Mouse (Mus musculus) CH12.LX (cell line): ENCODE measurements at regions not wholly inside any gene's neighbourhood (a gene's known extent, or its start where the extent isn't known, plus 50 kb on each side); places are given as distances from the start of the nearest gene placed in this dataset.

Experiments
- DNase-seq: peaks from one replicate; pipeline ENCODE4 v3.0.0-alpha.2; 2013; ENCODE audit errors: extremely low read depth
- H3K27ac ChIP-seq: 2 replicates; pipeline ENCODE4 v1.5.1; 2012; ENCODE audit warnings: low read depth, mild to moderate bottlenecking, control low read depth, moderate library complexity; ENCODE audit not compliant: insufficient read depth
- H3K27me3 ChIP-seq: replicated peaks from 2 replicates; pipeline ENCODE3; 2012; ENCODE audit warnings: inconsistent platforms
- H3K36me3 ChIP-seq, 2 experiments: replicated peaks in 1 of 2; 2 replicates each; pipeline versions ENCODE3 to v1.6.1; 2012; ENCODE audit warnings: inconsistent platforms in 1 of 2, low read length in 1 of 2, mild to moderate bottlenecking in 1 of 2, mixed read lengths in 1 of 2, moderate library complexity in 1 of 2; ENCODE audit not compliant: control insufficient read depth in 1 of 2, insufficient read depth in 1 of 2
- H3K4me1 ChIP-seq, 2 experiments: 2 replicates each; pipeline ENCODE4 v1.6.1; 2012; ENCODE audit warnings: inconsistent platforms in 1 of 2, moderate library complexity in 1 of 2; ENCODE audit not compliant: insufficient read depth in 2 of 2, control insufficient read depth in 1 of 2
- H3K4me2 ChIP-seq: 2 replicates; pipeline ENCODE4 v1.6.1; 2012; ENCODE audit warnings: low read depth, mild to moderate bottlenecking, control low read depth; ENCODE audit not compliant: poor library complexity, insufficient read depth, severe bottlenecking
- H3K4me3 ChIP-seq, 3 experiments: fragments of 150-350 bp in 1 of 3; sonication (generic) in 1 of 3; replicated peaks in 1 of 3; 2 replicates each; pipeline versions ENCODE3 to v1.5.1; 2011 to 2012; ENCODE audit warnings: low read depth in 2 of 3, low read length in 2 of 3, mild to moderate bottlenecking in 2 of 3, moderate library complexity in 2 of 3, control low read depth in 1 of 3, improper control_type of control experiment in 1 of 3, inconsistent platforms in 1 of 3, mixed read lengths in 1 of 3; ENCODE audit not compliant: poor library complexity in 1 of 3
- H3K79me2 ChIP-seq: replicated peaks from 2 replicates; pipeline ENCODE4 v1.6.1; 2012; ENCODE audit warnings: mild to moderate bottlenecking, moderate library complexity; ENCODE audit not compliant: control insufficient read depth, poor library complexity, insufficient read depth, severe bottlenecking; ENCODE audit errors: extremely low read depth
- H3K9ac ChIP-seq: 2 replicates; pipeline ENCODE4 v1.6.1; 2012; ENCODE audit warnings: low read depth, mild to moderate bottlenecking, control low read depth, moderate library complexity; ENCODE audit not compliant: insufficient read depth
- H3K9me3 ChIP-seq: replicated peaks from 2 replicates; pipeline ENCODE3; 2012; ENCODE audit warnings: low read length, inconsistent platforms, mixed read lengths
- CHD2 ChIP-seq: IDR thresholded peaks from 2 replicates; pipeline ENCODE4 v1.6.1; 2011; ENCODE audit warnings: low read length, improper control_type of control experiment
- CTCF ChIP-seq, 2 experiments: IDR thresholded peaks in 1 of 2; conservative IDR thresholded peaks in 1 of 2; 2 replicates each; pipeline ENCODE4 v1.5.1; 2011 to 2012; ENCODE audit warnings: low read depth in 2 of 2, low read length in 2 of 2, improper control_type of control experiment in 1 of 2, inconsistent platforms in 1 of 2, mild to moderate bottlenecking in 1 of 2, moderate library complexity in 1 of 2
- ELF1 ChIP-seq: IDR thresholded peaks from 2 replicates; pipeline ENCODE4 v1.6.1; 2014; ENCODE audit warnings: low read depth, mild to moderate bottlenecking, inconsistent platforms, low read length, improper control_type of control experiment
- GABPA ChIP-seq: IDR thresholded peaks from 2 replicates; pipeline ENCODE4 v1.6.1; 2012; ENCODE audit warnings: low read depth, low read length, improper control_type of control experiment, inconsistent platforms; ENCODE audit not compliant: insufficient replicate concordance
- JUN ChIP-seq: IDR thresholded peaks from 2 replicates; pipeline ENCODE4 v1.6.1; 2011; ENCODE audit warnings: low read depth, mild to moderate bottlenecking, low read length, improper control_type of control experiment, moderate library complexity; ENCODE audit not compliant: insufficient read depth
- JUND ChIP-seq: conservative IDR thresholded peaks from 2 replicates; pipeline ENCODE4 v1.6.1; 2011; ENCODE audit warnings: low read depth, low read length, improper control_type of control experiment
- MAFK ChIP-seq: IDR thresholded peaks from 2 replicates; pipeline ENCODE4 v1.6.1; 2011; ENCODE audit warnings: low read length, improper control_type of control experiment; ENCODE audit not compliant: insufficient replicate concordance
- MAX ChIP-seq: IDR thresholded peaks from 2 replicates; pipeline ENCODE4 v1.6.1; 2011; ENCODE audit warnings: low read length, improper control_type of control experiment
- MXI1 ChIP-seq: IDR thresholded peaks from 2 replicates; pipeline ENCODE4 v1.6.1; 2011; ENCODE audit warnings: mild to moderate bottlenecking, low read depth, low read length, improper control_type of control experiment
- MYC ChIP-seq: IDR thresholded peaks from 2 replicates; pipeline ENCODE4 v1.6.1; 2011; ENCODE audit warnings: low read depth, mild to moderate bottlenecking, improper control_type of control experiment, low read length
- PAX5 ChIP-seq: IDR thresholded peaks from 2 replicates; pipeline ENCODE4 v1.6.1; 2012; ENCODE audit warnings: low read length, inconsistent platforms, mixed read lengths
- POLR2A ChIP-seq: IDR thresholded peaks from 2 replicates; pipeline ENCODE4 v1.6.1; 2011; ENCODE audit warnings: low read depth, mild to moderate bottlenecking, improper control_type of control experiment, low read length
- POLR2AphosphoS2 ChIP-seq: IDR thresholded peaks from 2 replicates; pipeline ENCODE4 v1.6.1; 2011; ENCODE audit warnings: low read depth, low read length, improper control_type of control experiment
- SIN3A ChIP-seq: IDR thresholded peaks from 2 replicates; pipeline ENCODE4 v1.6.1; 2012; ENCODE audit warnings: low read length, improper control_type of control experiment, inconsistent platforms
- SMC3 ChIP-seq: IDR thresholded peaks from 2 replicates; pipeline ENCODE4 v1.6.1; 2011; ENCODE audit warnings: low read depth, low read length, improper control_type of control experiment
- ZKSCAN1 ChIP-seq: IDR thresholded peaks from 2 replicates; pipeline ENCODE4 v1.6.1; 2012; ENCODE audit warnings: low read depth, inconsistent platforms, low read length, improper control_type of control experiment, borderline replicate concordance
- ZNF384 ChIP-seq: IDR thresholded peaks from 2 replicates; pipeline ENCODE4 v1.6.1; 2012; ENCODE audit warnings: low read depth, low read length, improper control_type of control experiment, inconsistent platforms
- dilution Hi-C: fragments of 300-500 bp; cut with MboI; formaldehyde crosslinking; loops from 2 replicates; pipeline ENCODE4 v1.14.3; 2020; ENCODE audit warnings: low sequenced_read_pairs; ENCODE audit not compliant: extremely low pct_unique_long_range_greater_than_20kb, extremely low pct_ligation_motif_present
- in situ Hi-C: fragments of 300-500 bp; cut with MboI; formaldehyde crosslinking; loops from 3 replicates; pipeline ENCODE4 v1.14.3; 2019; ENCODE audit warnings: low sequenced_read_pairs, low pct_ligation_motif_present, low pct_unique_long_range_greater_than_20kb, mixed read lengths

DNA sequence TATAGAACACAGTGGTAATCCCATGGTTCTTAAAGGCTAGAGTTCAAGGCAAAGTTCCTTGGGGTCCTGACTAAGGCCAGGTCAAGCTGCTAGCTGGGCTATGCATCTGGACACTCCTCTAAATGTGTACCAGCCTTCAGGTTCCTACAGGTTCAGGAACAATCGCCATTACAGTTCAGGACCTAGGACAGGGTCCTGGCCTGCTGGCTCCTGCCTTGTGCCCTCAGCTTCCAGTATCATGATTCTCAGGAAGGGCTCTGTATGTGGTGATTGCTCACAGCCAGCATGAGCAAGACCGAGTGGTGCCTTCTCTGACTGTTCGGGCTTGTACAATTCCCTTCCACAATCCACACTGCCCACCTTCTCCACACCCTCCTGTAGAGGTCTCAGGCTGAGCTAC lies 311.4 kb upstream of the Zdhhc25 start:
- peaks cover 83% of the 10 kb centered on the region for H3K9me3 ChIP-seq
- no peaks in the 10 kb centered on the region for H3K4me1 ChIP-seq
- H3K9ac ChIP-seq: no peak overlapping the region
- H3K4me2 ChIP-seq: no peak overlapping the region
- dilution Hi-C loops: no loop called here
- no peaks in the 10 kb centered on the region for H3K79me2 ChIP-seq
- H3K27me3 ChIP-seq: no peaks in the 10 kb centered on the region
- in situ Hi-C loops: no loop called here
- H3K36me3 ChIP-seq: no peaks in the 10 kb centered on the region
- no peak overlapping the region for H3K4me3 ChIP-seq
- H3K27ac ChIP-seq: no peak overlapping the region
- no peak for TF ChIP-seq MAX
- TF ChIP-seq JUND: no peak
- TF ChIP-seq POLR2AphosphoS2: no peak
- TF ChIP-seq, all 38 proteins: peak for 0
- no peak for DNase-seq

DNA sequence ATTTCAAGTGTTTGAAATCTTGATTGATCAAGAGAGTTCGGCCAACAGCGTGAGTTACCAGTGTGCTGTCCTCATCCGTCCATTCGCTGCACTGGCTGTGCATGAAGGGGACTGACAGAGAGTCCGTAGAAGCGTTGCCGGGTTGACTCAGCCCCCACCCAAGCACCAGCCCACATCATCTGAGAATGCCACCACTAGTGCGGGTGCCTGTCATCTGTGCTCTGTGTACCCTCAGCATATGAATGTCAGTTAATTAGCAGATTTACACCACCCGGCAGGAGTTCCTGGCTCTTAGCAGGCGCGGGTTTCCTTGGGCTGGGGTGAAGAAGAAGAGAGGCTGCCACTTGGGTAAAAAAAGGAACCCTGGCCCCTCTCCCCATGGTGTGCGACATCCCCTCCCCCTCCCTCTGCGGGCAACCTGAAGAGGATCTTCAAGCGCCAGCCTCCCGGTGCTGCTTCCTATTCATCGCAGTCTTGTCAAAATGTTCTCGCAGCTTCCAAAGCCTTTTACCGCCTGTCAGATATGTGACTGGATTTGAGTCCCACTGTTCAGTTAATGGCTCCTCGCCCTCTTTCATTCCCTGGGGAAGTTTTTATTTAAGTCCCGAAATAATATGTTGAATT lies 309.2 kb upstream of the Zdhhc25 start:
- Histone ChIP-seq H3K4me3 (no peak overlapping the region), H3K27ac (no peak overlapping the region), H3K79me2 (no peaks in the 10 kb centered on the region), H3K9me3 (peaks cover 78% of the 10 kb centered on the region), H3K9ac (no peak overlapping the region), H3K36me3 (no peaks in the 10 kb centered on the region)
- in situ Hi-C loops (no loop called here), dilution Hi-C loops (no loop called here)
- TF ChIP-seq POLR2A (no peak), MYC (no peak), JUN (no peak), MAFK (no peak), ELF1 (no peak), JUND (no peak), ZNF384 (no peak), SMC3 (no peak), CHD2 (no peak), MAX (no peak), PAX5 (no peak), MXI1 (no peak), ZKSCAN1 (no peak), SIN3A (no peak), CTCF (conservative IDR thresholded peaks at IDR 0.05 in 1 of 2, IDR thresholded peaks at IDR 0.05 in 1 of 2; ENCODE audit: low read depth in 2 of 2, low read length in 2 of 2) (no peak), GABPA (no peak)
- TF ChIP-seq, all 38 proteins: peak for 0
- H3K4me2 ChIP-seq: no peak overlapping the region
- no peak for DNase-seq
- no peaks in the 10 kb centered on the region for H3K4me1 ChIP-seq
- H3K27me3 ChIP-seq: no peaks in the 10 kb centered on the region
